In the genomic region with DNA sequence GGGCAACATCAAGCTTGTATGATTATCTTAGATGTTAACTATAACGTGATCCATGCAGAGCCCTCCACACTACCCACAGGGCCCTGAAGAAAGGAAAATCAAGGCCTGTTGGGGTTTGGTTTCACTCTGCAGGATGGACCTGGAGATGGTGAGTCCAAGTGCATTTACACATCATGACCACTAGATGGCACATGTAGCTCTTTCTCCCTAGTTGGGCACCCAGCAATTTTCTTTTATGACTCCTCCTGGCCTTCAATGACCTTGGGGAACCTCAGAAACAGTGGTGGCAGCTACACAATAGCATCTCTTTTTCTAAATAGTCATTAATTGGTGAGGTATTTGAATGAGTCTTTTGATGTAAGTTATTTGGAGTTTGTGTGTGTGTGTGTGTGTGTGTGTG, we compare ENCODE assay signal across 7 mouse cellular contexts.
A peak's percentile ranks its signal among the peaks of the same experiment; 100 is the strongest.
DNase-seq lines count a peak whose midpoint lies in the region; ATAC-seq and TF ChIP-seq lines count a peak whose summit lies in the region.

No protein-coding gene starts in this region.

- H3K27me3 ChIP-seq in kidney, embryonic 16.5 days (ENCODE audit: insufficient read depth, low read length), result no peaks in the 10 kb centered on the region
- H3K27me3 ChIP-seq in E14TG2a.4 (ENCODE audit: insufficient read depth, low read length), result no peaks in the 10 kb centered on the region; the same call in 1 of the 2 replicates

- no peak overlapping the region for H3K9ac ChIP-seq in kidney, embryonic 16.5 days (replicated peaks; ENCODE audit: low read length)

- TF ChIP-seq CTCF in E14TG2a.4 (conservative IDR thresholded peaks at IDR 0.05; ENCODE audit: low read length), result peak; percentile 64

- no peak overlapping the region for H3K4me3 ChIP-seq in kidney, embryonic 16.5 days (ENCODE audit: low read length)
- no peak overlapping the region for H3K4me3 ChIP-seq in E14TG2a.4 (replicated peaks; ENCODE audit: low read length)

- H3K27ac ChIP-seq in kidney, embryonic 16.5 days (ENCODE audit: low read length), result no peak overlapping the region

- H3K4me1 ChIP-seq in kidney, embryonic 16.5 days (ENCODE audit: insufficient read depth, low read length), result no peaks in the 10 kb centered on the region
- H3K4me1 ChIP-seq in E14TG2a.4 (replicated peaks; ENCODE audit: low read depth, low read length), result peaks cover 27% of the 10 kb centered on the region

- no peaks in the 10 kb centered on the region for H3K36me3 ChIP-seq in kidney, embryonic 16.5 days (ENCODE audit: insufficient read depth, low read length)
- no peaks in the 10 kb centered on the region for H3K36me3 ChIP-seq in E14TG2a.4 (ENCODE audit: insufficient read depth, low read length)

- no peak overlapping the region for H3K4me2 ChIP-seq in kidney, embryonic 16.5 days (replicated peaks; ENCODE audit: low read depth, low read length)

- 0 out of 2 replicates have a peak, but pooled peaks cover 4% of the 10 kb centered on the region for H3K9me3 ChIP-seq in kidney, embryonic 16.5 days (ENCODE audit: low read length)
- peaks cover 12% of the 10 kb centered on the region; the same call in 1 of the 2 replicates for H3K9me3 ChIP-seq in E14TG2a.4 (ENCODE audit: low read length)

- ATAC-seq in kidney, embryonic 16.5 days (ENCODE audit: low FRiP score, low TSS enrichment), result no peak
- ATAC-seq in inflammation-experienced regulatory T-cells, adult 6 months, result no peak

- WGBS in kidney, embryonic 16.5 days, result 89% methylated on average over 1 of the region's 1 CpGs

- peak; percentile 37 for DNase-seq in kidney, adult 9 months
- DNase-seq in adrenal gland, postnatal 36 days, result peak; percentile 14 to 15
- DNase-seq in kidney, postnatal 14 days, result peak; percentile 28
- DNase-seq in layer of hippocampus, adult 11-12 months (ENCODE audit: low spot score), result no peak
